Mouse (Mus musculus) liver, embryonic 15.5 days (tissue): ENCODE results near the gene Mxi1. TPM values are rescaled to one million over a fixed set of nuclear protein-coding genes. Genes with fewer than 3 reads are reported as not detected.

Source experiments
- ATAC-seq: fragments of 200-750 bp; cut with Nextera tagmentation; 2 replicates; pipeline ENCODE4 v1.8.0; 2017; ENCODE audit warnings: moderate number of reproducible peaks, mild to moderate bottlenecking, moderate library complexity; ENCODE audit not compliant: insufficient read depth
- H3K27ac ChIP-seq: fragments of 300-500 bp; sonication (generic); replicated peaks from 2 replicates; pipeline ENCODE4 v1.5.1; 2015; ENCODE audit warnings: mild to moderate bottlenecking, inconsistent platforms
- H3K27me3 ChIP-seq: fragments of 300-500 bp; sonication (generic); 2 replicates; pipeline ENCODE4 v1.6.1; 2015; ENCODE audit warnings: mild to moderate bottlenecking, inconsistent platforms
- H3K36me3 ChIP-seq: fragments of 300-500 bp; sonication (generic); replicated peaks from 2 replicates; pipeline ENCODE4 v1.6.1; 2015; ENCODE audit warnings: moderate library complexity, mild to moderate bottlenecking, inconsistent platforms
- H3K4me1 ChIP-seq: fragments of 300-500 bp; sonication (generic); replicated peaks from 2 replicates; pipeline ENCODE4 v1.6.1; 2015; ENCODE audit warnings: inconsistent platforms
- H3K4me2 ChIP-seq: fragments of 300-500 bp; sonication (generic); 2 replicates; pipeline ENCODE4 v1.6.1; 2015; ENCODE audit warnings: moderate library complexity, mild to moderate bottlenecking, inconsistent platforms
- H3K4me3 ChIP-seq: fragments of 300-500 bp; sonication (generic); replicated peaks from 2 replicates; pipeline ENCODE4 v1.5.1; 2015; ENCODE audit warnings: mild to moderate bottlenecking, inconsistent platforms
- H3K9ac ChIP-seq: fragments of 300-500 bp; sonication (generic); 2 replicates; pipeline ENCODE4 v1.6.1; 2015; ENCODE audit warnings: moderate library complexity, mild to moderate bottlenecking, inconsistent platforms
- H3K9me3 ChIP-seq: fragments of 300-500 bp; sonication (generic); replicated peaks from 2 replicates; pipeline ENCODE4 v1.6.1; 2016; ENCODE audit warnings: inconsistent platforms
- WGBS: fragments of 180-500 bp; shearing (Covaris S2); methylation state at CpG from one replicate; pipeline ENCODE4 v1.1.7; 2015; ENCODE audit warnings: mixed read lengths; ENCODE audit not compliant: insufficient replicate concordance; 5-methylcytosine and 5-hydroxymethylcytosine counted together
- polyA plus RNA-seq: library from polyadenylated mRNA; unstranded; fragments of >200 nt; fragmentation: Nextera tagmentation; extraction: Ambion mirVana; gene quantifications from 2 replicates; pipeline ENCODE4 v1.2.1, GENCODE M21; 2015

The Mxi1 gene
- polyA plus RNA-seq, 1 experiment from 2014 or later, result 34.8 TPM

- no peak overlapping the region for H3K9ac ChIP-seq
- H3K27ac ChIP-seq, result no peak overlapping the region
- no peak overlapping the region for H3K4me3 ChIP-seq
- ATAC-seq, result no peak
- H3K36me3 ChIP-seq, result no peaks in the 10 kb centered on the region
- no peaks in the 10 kb centered on the region for H3K9me3 ChIP-seq
- no peaks in the 10 kb centered on the region for H3K27me3 ChIP-seq
- no peak overlapping the region for H3K4me2 ChIP-seq
- WGBS, result 67% methylated on average over 16 of the region's 16 CpGs
- H3K4me1 ChIP-seq, result 0 out of 2 replicates have a peak, but pooled peaks cover 8% of the 10 kb centered on the region
Observed at GRCm38 (mm10) chr19:53400332-53401110, 90.2 kb downstream of the Mxi1 start.

- Histone ChIP-seq H3K9ac (no peak overlapping the region), H3K27ac (no peak overlapping the region), H3K36me3 (no peaks in the 10 kb centered on the region), H3K9me3 (no peaks in the 10 kb centered on the region), H3K27me3 (no peaks in the 10 kb centered on the region), H3K4me3 (no peak overlapping the region), H3K4me1 (0 out of 2 replicates have a peak, but pooled peaks cover 8% of the 10 kb centered on the region), H3K4me2 (no peak overlapping the region)
- no peak for ATAC-seq
- WGBS, result 33% methylated on average over 12 of the region's 12 CpGs
Observed at GRCm38 (mm10) chr19:53402741-53403432, 92.6 kb downstream of the Mxi1 start.

GRCm38 (mm10) chr19:53404219-53404836 is 94.0 kb downstream of the Mxi1 start:
- 0 out of 2 replicates have a peak, but pooled peaks cover 8% of the 10 kb centered on the region for H3K4me1 ChIP-seq
- H3K36me3 ChIP-seq, result no peaks in the 10 kb centered on the region
- no peaks in the 10 kb centered on the region for H3K9me3 ChIP-seq
- H3K4me2 ChIP-seq, result no peak overlapping the region
- no peaks in the 10 kb centered on the region for H3K27me3 ChIP-seq
- no peak for ATAC-seq
- WGBS, result 69% methylated on average over 10 of the region's 10 CpGs
- no peak overlapping the region for H3K9ac ChIP-seq
- no peak overlapping the region for H3K4me3 ChIP-seq
- no peak overlapping the region for H3K27ac ChIP-seq

- no peak for ATAC-seq
- no peak overlapping the region for H3K4me3 ChIP-seq
- 55% methylated on average over 18 of the region's 18 CpGs for WGBS
- H3K27ac ChIP-seq, result no peak overlapping the region
- no peaks in the 10 kb centered on the region for H3K36me3 ChIP-seq
- no peaks in the 10 kb centered on the region for H3K27me3 ChIP-seq
- no peak overlapping the region for H3K9ac ChIP-seq
- H3K9me3 ChIP-seq, result no peaks in the 10 kb centered on the region
- no peak overlapping the region for H3K4me2 ChIP-seq
- peaks cover 13% of the 10 kb centered on the region; the same call in 1 of the 2 replicates for H3K4me1 ChIP-seq
Observed at GRCm38 (mm10) chr19:53404837-53405356, 94.6 kb downstream of the Mxi1 start.

- Histone ChIP-seq H3K4me3 (no peak overlapping the region), H3K27ac (no peak overlapping the region), H3K4me2 (no peak overlapping the region), H3K9ac (no peak overlapping the region), H3K4me1 (peaks cover 15% of the 10 kb centered on the region; the same call in 1 of the 2 replicates), H3K36me3 (no peaks in the 10 kb centered on the region), H3K27me3 (no peaks in the 10 kb centered on the region), H3K9me3 (no peaks in the 10 kb centered on the region)
- ATAC-seq, result no peak
- 10% methylated on average over 2 of the region's 2 CpGs for WGBS
Observed at GRCm38 (mm10) chr19:53405810-53406209, 95.5 kb downstream of the Mxi1 start.

GRCm38 (mm10) chr19:53407350-53407749 is 97.0 kb downstream of the Mxi1 start:
- 19% methylated on average over 2 of the region's 2 CpGs for WGBS
- H3K4me2 ChIP-seq, result no peak overlapping the region
- no peaks in the 10 kb centered on the region for H3K36me3 ChIP-seq
- H3K9me3 ChIP-seq, result no peaks in the 10 kb centered on the region
- H3K27me3 ChIP-seq, result no peaks in the 10 kb centered on the region
- ATAC-seq, result no peak
- H3K9ac ChIP-seq, result no peak overlapping the region
- H3K4me3 ChIP-seq, result no peak overlapping the region
- H3K4me1 ChIP-seq, result peaks cover 15% of the 10 kb centered on the region; the same call in 1 of the 2 replicates
- H3K27ac ChIP-seq, result no peak overlapping the region

- peaks cover 15% of the 10 kb centered on the region; the same call in 1 of the 2 replicates for H3K4me1 ChIP-seq
- H3K27me3 ChIP-seq, result no peaks in the 10 kb centered on the region
- WGBS, result 59% methylated on average over 8 of the region's 8 CpGs
- no peak overlapping the region for H3K27ac ChIP-seq
- no peak overlapping the region for H3K4me3 ChIP-seq
- ATAC-seq, result no peak
- no peak overlapping the region for H3K4me2 ChIP-seq
- no peaks in the 10 kb centered on the region for H3K9me3 ChIP-seq
- no peaks in the 10 kb centered on the region for H3K36me3 ChIP-seq
- no peak overlapping the region for H3K9ac ChIP-seq
Observed at GRCm38 (mm10) chr19:53408398-53408797, 98.1 kb downstream of the Mxi1 start.

- 53% methylated on average over 17 of the region's 17 CpGs for WGBS
- no peak for ATAC-seq
- Histone ChIP-seq H3K9me3 (no peaks in the 10 kb centered on the region), H3K4me1 (peaks cover 15% of the 10 kb centered on the region), H3K27me3 (no peaks in the 10 kb centered on the region), H3K4me3 (no peak overlapping the region), H3K4me2 (no peak overlapping the region; the same call in 1 of the 2 replicates), H3K36me3 (no peaks in the 10 kb centered on the region), H3K27ac (no peak overlapping the region), H3K9ac (no peak overlapping the region)
Observed at GRCm38 (mm10) chr19:53409663-53410307, 99.5 kb downstream of the Mxi1 start.

GRCm38 (mm10) chr19:53412149-53412848 is 102.0 kb downstream of the Mxi1 start:
- no peak for ATAC-seq
- H3K27ac ChIP-seq, result no peak overlapping the region

GRCm38 (mm10) chr19:53413617-53414380 is 103.5 kb downstream of the Mxi1 start:
- Histone ChIP-seq H3K9ac (no peak overlapping the region), H3K27ac (no peak overlapping the region), H3K36me3 (no peaks in the 10 kb centered on the region), H3K4me2 (no peak overlapping the region), H3K4me1 (peaks cover 21% of the 10 kb centered on the region), H3K4me3 (no peak overlapping the region), H3K27me3 (no peaks in the 10 kb centered on the region), H3K9me3 (no peaks in the 10 kb centered on the region)
- 71% methylated on average over 15 of the region's 15 CpGs for WGBS
- no peak for ATAC-seq

More at GRCm38 (mm10) chr19:53412149-53412848, 102.0 kb downstream of the Mxi1 start:
- H3K4me2 ChIP-seq, result no peak overlapping the region
- WGBS, result 54% methylated on average over 6 of the region's 6 CpGs
- H3K9me3 ChIP-seq, result no peaks in the 10 kb centered on the region
- H3K4me1 ChIP-seq, result peaks cover 21% of the 10 kb centered on the region
- no peak overlapping the region for H3K4me3 ChIP-seq
- H3K36me3 ChIP-seq, result no peaks in the 10 kb centered on the region
- no peaks in the 10 kb centered on the region for H3K27me3 ChIP-seq
- no peak overlapping the region for H3K9ac ChIP-seq
